In the genomic region with DNA sequence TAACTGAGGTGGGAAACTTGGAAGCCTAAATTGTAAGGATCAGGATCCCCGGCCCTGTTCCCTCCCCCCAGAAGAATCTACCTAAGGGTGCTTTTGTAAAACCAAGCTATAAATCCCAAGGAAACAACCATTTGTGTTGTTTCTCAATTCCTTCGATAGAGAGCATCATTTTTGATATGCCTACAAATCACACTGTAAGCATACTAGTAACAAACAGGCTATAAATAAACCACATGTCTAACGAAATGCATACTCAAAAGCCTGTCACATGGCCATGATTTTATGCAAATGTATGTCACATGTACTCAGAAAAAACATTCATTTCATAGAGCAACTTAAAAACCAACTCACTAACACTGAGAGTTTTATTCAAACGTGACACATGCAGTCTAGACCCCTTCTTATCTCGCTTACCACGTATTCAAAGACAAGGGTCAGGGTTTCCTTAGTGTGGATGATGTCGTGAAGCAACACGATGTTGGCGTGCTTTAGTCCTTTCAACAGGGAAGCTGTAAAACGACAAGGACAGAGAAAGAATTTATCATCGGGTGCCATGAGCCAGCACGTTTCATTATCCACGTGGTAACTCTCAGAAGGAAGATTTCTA, we compare ENCODE assay signal across 21 mouse cellular contexts.
DNase-seq lines count a peak whose midpoint lies in the region; ATAC-seq and TF ChIP-seq lines count a peak whose summit lies in the region.
"Had no signal": no experiment of that assay in that cellular context is flagged by ENCODE, and none has a peak within 500 bp of the region (broad histone marks: within the 10 kb centered on the region; RNA-seq: fewer than 3 reads in every experiment).

No protein-coding gene starts in this region.

- TF ChIP-seq CTCF in hindbrain, postnatal 0 days (IDR thresholded peaks at IDR 0.05; ENCODE audit: low read depth) = no peak
- TF ChIP-seq CTCF in left cerebral cortex, adult 2 months (IDR thresholded peaks at IDR 0.05) = no peak

- ATAC-seq in hindbrain, embryonic 11.5 days (ENCODE audit: low FRiP score) = 0 out of 2 replicates have a peak, but pooled peaks have one; percentile 34
- ATAC-seq in hindbrain, postnatal 0 days = no peak
- ATAC-seq in neural tube, embryonic 13.5 days (ENCODE audit: low read depth) = 0 out of 2 replicates have a peak, but pooled peaks have one; percentile 32
- ATAC-seq in hindbrain, embryonic 14.5 days (ENCODE audit: low FRiP score) = no peak

- no peaks in the 10 kb centered on the region for H3K27me3 ChIP-seq in hindbrain, embryonic 11.5 days (ENCODE audit: control insufficient read depth, insufficient read depth, low read length)
- no peaks in the 10 kb centered on the region for H3K27me3 ChIP-seq in hindbrain, postnatal 0 days (ENCODE audit: insufficient read depth, low read length)
- H3K27me3 ChIP-seq in neural tube, embryonic 13.5 days = no peaks in the 10 kb centered on the region
- H3K27me3 ChIP-seq in hindbrain, embryonic 14.5 days (ENCODE audit: control insufficient read depth, insufficient read depth, low read length) = no peaks in the 10 kb centered on the region
- H3K27me3 ChIP-seq: heart, embryonic 13.5 days; megakaryocyte, embryonic 14.5 days had no signal

- no peaks in the 10 kb centered on the region for H3K36me3 ChIP-seq in hindbrain, embryonic 11.5 days (ENCODE audit: control insufficient read depth, insufficient read depth, low read length)
- no peaks in the 10 kb centered on the region for H3K36me3 ChIP-seq in hindbrain, postnatal 0 days (ENCODE audit: insufficient read depth, low read length)
- H3K36me3 ChIP-seq in neural tube, embryonic 13.5 days = no peaks in the 10 kb centered on the region
- no peaks in the 10 kb centered on the region for H3K36me3 ChIP-seq in hindbrain, embryonic 14.5 days (replicated peaks; ENCODE audit: control insufficient read depth, insufficient read depth)
- H3K36me3 ChIP-seq: embryonic facial prominence, embryonic 10.5 days; heart, embryonic 13.5 days had no signal

- H3K4me2 ChIP-seq in hindbrain, embryonic 11.5 days (replicated peaks; ENCODE audit: low read depth, low read length) = no peak overlapping the region
- H3K4me2 ChIP-seq in hindbrain, postnatal 0 days (ENCODE audit: low read depth, low read length) = no peak overlapping the region
- H3K4me2 ChIP-seq in neural tube, embryonic 13.5 days = no peak overlapping the region
- H3K4me2 ChIP-seq in hindbrain, embryonic 14.5 days (replicated peaks) = no peak overlapping the region
- H3K4me2 ChIP-seq: heart, embryonic 13.5 days; liver, embryonic 11.5 days had no signal

- H3K9ac ChIP-seq in hindbrain, embryonic 11.5 days (ENCODE audit: low read depth, low read length) = no peak overlapping the region
- H3K9ac ChIP-seq in hindbrain, postnatal 0 days (replicated peaks; ENCODE audit: low read length) = no peak overlapping the region
- no peak overlapping the region for H3K9ac ChIP-seq in neural tube, embryonic 13.5 days
- no peak overlapping the region for H3K9ac ChIP-seq in hindbrain, embryonic 14.5 days
- H3K9ac ChIP-seq: heart, embryonic 13.5 days had no signal

- 87% methylated on average over 13 of the region's 13 CpGs for WGBS in hindbrain, embryonic 11.5 days
- WGBS in hindbrain, postnatal 0 days = 60% methylated on average over 13 of the region's 13 CpGs
- 61% methylated on average over 13 of the region's 13 CpGs for WGBS in neural tube, embryonic 13.5 days
- WGBS in hindbrain, embryonic 14.5 days = 67% methylated on average over 13 of the region's 13 CpGs

- intact Hi-C loops in left cerebral cortex, adult 2 months (cut with DNase I) = no loop called here
- intact Hi-C loops in left cerebral cortex, postnatal 25 days (cut with DNase I) = no loop called here

- no peak overlapping the region for H3K4me3 ChIP-seq in hindbrain, embryonic 11.5 days (ENCODE audit: low read depth, low read length)
- H3K4me3 ChIP-seq in hindbrain, postnatal 0 days (ENCODE audit: low read length) = no peak overlapping the region
- no peak overlapping the region for H3K4me3 ChIP-seq in neural tube, embryonic 13.5 days
- no peak overlapping the region for H3K4me3 ChIP-seq in hindbrain, embryonic 14.5 days (replicated peaks; ENCODE audit: low read length)
- no peak overlapping the region for H3K4me3 ChIP-seq in left cerebral cortex, adult 2 months
- H3K4me3 ChIP-seq: embryonic facial prominence, embryonic 10.5 days; gastrocnemius, adult 2 months; heart, embryonic 13.5 days; megakaryocyte, embryonic 14.5 days had no signal

- H3K27ac ChIP-seq in hindbrain, embryonic 11.5 days (ENCODE audit: low read depth, low read length) = no peak overlapping the region
- H3K27ac ChIP-seq in hindbrain, postnatal 0 days = no peak overlapping the region
- H3K27ac ChIP-seq in neural tube, embryonic 13.5 days (replicated peaks) = 0 out of 2 replicates have a peak overlapping the region, but pooled peaks have one; percentile 38
- H3K27ac ChIP-seq in hindbrain, embryonic 14.5 days = 0 out of 2 replicates have a peak overlapping the region, but pooled peaks have one; percentile 2
- H3K27ac ChIP-seq in left cerebral cortex, adult 2 months = no peak overlapping the region
- H3K27ac ChIP-seq: embryonic facial prominence, embryonic 10.5 days; gastrocnemius, adult 2 months; heart, embryonic 13.5 days had no signal

- no peaks in the 10 kb centered on the region for H3K9me3 ChIP-seq in hindbrain, embryonic 11.5 days (ENCODE audit: control insufficient read depth, low read length)
- H3K9me3 ChIP-seq in hindbrain, postnatal 0 days (ENCODE audit: low read length) = no peaks in the 10 kb centered on the region
- H3K9me3 ChIP-seq in neural tube, embryonic 13.5 days = no peaks in the 10 kb centered on the region
- H3K9me3 ChIP-seq in hindbrain, embryonic 14.5 days (ENCODE audit: control insufficient read depth, low read length) = no peaks in the 10 kb centered on the region
- H3K9me3 ChIP-seq: embryonic facial prominence, embryonic 10.5 days; heart, embryonic 13.5 days; megakaryocyte, embryonic 14.5 days had no signal

- DNase-seq in hindbrain, embryonic 11.5 days (ENCODE audit: low spot score) = no peak
- DNase-seq in hindbrain, postnatal 0 days (ENCODE audit: low spot score) = no peak
- no peak for DNase-seq in neural tube, embryonic 10.5 days (ENCODE audit: extremely low spot score, low spot score)
- no peak for DNase-seq in hindbrain, embryonic 14.5 days (ENCODE audit: low spot score)
- DNase-seq in left cerebral cortex, adult 2 months (ENCODE audit: extremely low spot score in 1 of 2, low spot score in 2 of 2) = no peak
- DNase-seq in left cerebral cortex, postnatal 25 days (ENCODE audit: low spot score in 2 of 2) = no peak
- DNase-seq: adrenal gland, postnatal 36 days; cerebellum, adult 9-10 months; gastrocnemius, adult 2 months; heart, adult 11 months; kidney, adult 8-10 months; kidney, postnatal 14 days; lung, adult 18-20 months; lung, postnatal 14 days; retina, postnatal 1 day; right cerebral cortex, postnatal 4 days had no signal

- H3K4me1 ChIP-seq in hindbrain, embryonic 11.5 days (replicated peaks; ENCODE audit: control insufficient read depth, insufficient read depth, low read length) = no peaks in the 10 kb centered on the region
- no peaks in the 10 kb centered on the region for H3K4me1 ChIP-seq in hindbrain, postnatal 0 days (ENCODE audit: insufficient read depth, low read length)
- peaks cover 11% of the 10 kb centered on the region for H3K4me1 ChIP-seq in neural tube, embryonic 13.5 days (replicated peaks)
- H3K4me1 ChIP-seq in hindbrain, embryonic 14.5 days (replicated peaks; ENCODE audit: control insufficient read depth, insufficient read depth, low read length) = peaks cover 8% of the 10 kb centered on the region; the same call in 1 of the 2 replicates
- H3K4me1 ChIP-seq: embryonic facial prominence, embryonic 10.5 days; megakaryocyte, embryonic 14.5 days had no signal

Comparison
In these comparisons a context has a peak if more than half of its experiments do, and no peak if none do; other contexts are left out.
1. ATAC-seq: peak in hindbrain, embryonic 11.5 days (single experiment) and neural tube, embryonic 13.5 days (single experiment); none in hindbrain, postnatal 0 days (single experiment) and hindbrain, embryonic 14.5 days (single experiment).
2. H3K27ac ChIP-seq: peak in neural tube, embryonic 13.5 days (single experiment) and hindbrain, embryonic 14.5 days (single experiment); none in hindbrain, embryonic 11.5 days (single experiment), hindbrain, postnatal 0 days (single experiment) and left cerebral cortex, adult 2 months (single experiment).